Mouse (Mus musculus): ENCODE measurements around the gene Htra3.

GRCm38 (mm10) chr5:35717946-35718345 is 38.4 kb upstream of the Htra3 start:
- TF ChIP-seq CTCF (IDR thresholded peaks at IDR 0.05 in 2 of 3, conservative IDR thresholded peaks at IDR 0.05 in 1 of 3; ENCODE audit: control insufficient read depth in 1 of 3, insufficient read depth in 1 of 3, low read depth in 2 of 3, low read length in 3 of 3, poor library complexity in 1 of 3, severe bottlenecking in 1 of 3), result no peak
- TF ChIP-seq TCF12 (IDR thresholded peaks at IDR 0.05; ENCODE audit: low read depth, low read length), result no peak
- TF ChIP-seq POLR2AphosphoS5 (IDR thresholded peaks at IDR 0.05; ENCODE audit: borderline replicate concordance, low read depth, low read length), result no peak
- TF ChIP-seq CHD2 (IDR thresholded peaks at IDR 0.05; ENCODE audit: low read length), result no peak
- no peak for TF ChIP-seq POLR2A (IDR thresholded peaks at IDR 0.05; ENCODE audit: control insufficient read depth in 1 of 2, insufficient read depth in 1 of 2, low read depth in 1 of 2, low read length in 2 of 2, poor library complexity in 1 of 2)
- TF ChIP-seq USF2 (IDR thresholded peaks at IDR 0.05; ENCODE audit: borderline replicate concordance in 1 of 2, insufficient read depth in 1 of 2, low read depth in 1 of 2, low read length in 2 of 2), result no peak
- no peak for TF ChIP-seq KAT2A (conservative IDR thresholded peaks at IDR 0.05; ENCODE audit: low read depth, low read length)

Measured in MEL (cell line).